Mouse (Mus musculus) frontal cortex, adult (tissue): Measurements from ENCODE around the gene Lmf2.

Source experiments
- ATAC-seq: cut with Nextera tagmentation; 2 replicates; pipeline ENCODE4 v1.9.2; 2017; ENCODE audit warnings: mild to moderate bottlenecking, moderate library complexity, mixed read lengths; ENCODE audit not compliant: low TSS enrichment

Gene Lmf2

GRCm38 (mm10) chr15:89355241-89356187, at the start of gene Lmf2, which contains the start of gene Ncaph2:
Gene Lmf2 (minus strand): TSS chr15:89355659.
Gene Ncaph2 (plus strand): TSS chr15:89355719.
- ATAC-seq = peak; percentile 91

DNA sequence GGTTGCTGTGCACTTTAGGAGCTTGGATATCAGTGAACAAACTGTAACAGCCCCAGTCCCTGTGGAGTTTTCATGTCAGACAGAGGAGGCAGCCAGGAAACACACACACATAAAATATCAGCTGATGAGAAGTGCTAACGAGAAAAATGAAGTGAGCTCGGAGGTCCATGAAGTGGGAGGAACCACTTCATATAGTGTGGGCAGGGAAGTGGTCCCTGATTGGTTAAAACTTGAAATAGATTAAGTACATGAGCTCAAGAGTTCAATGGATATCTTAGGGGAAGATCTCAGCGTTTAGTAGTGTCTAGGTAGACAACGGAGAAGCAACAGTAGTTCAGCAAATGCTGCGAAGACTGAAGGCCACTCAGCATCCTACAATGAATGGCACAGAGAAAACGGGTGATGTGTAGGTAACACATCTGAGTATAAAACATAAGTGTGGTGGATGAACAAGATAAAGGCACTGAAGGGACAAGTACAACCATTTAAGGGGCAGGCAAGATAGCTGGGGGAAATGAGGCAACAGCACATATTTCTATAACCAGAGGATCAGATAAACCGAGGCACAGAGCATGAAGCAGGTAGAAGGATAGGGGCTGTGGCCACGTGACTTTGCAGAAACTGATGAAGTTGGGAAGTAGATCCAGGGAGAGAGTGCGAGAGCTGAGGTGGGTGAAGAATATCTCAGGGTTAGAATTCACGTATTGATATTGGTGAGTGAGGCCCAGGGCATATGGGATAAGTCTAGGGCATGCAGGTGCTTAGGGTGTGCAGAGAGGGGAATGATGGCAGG, 49.6 kb upstream of the Lmf2 start:
- ATAC-seq = no peak

- no peak for ATAC-seq
These were observed 47.0 kb upstream of the Lmf2 start for GRCm38 (mm10) chr15:89402471-89402870.

GRCm38 (mm10) chr15:89399716-89400115, 44.3 kb upstream of the Lmf2 start:
- no peak for ATAC-seq

DNA sequence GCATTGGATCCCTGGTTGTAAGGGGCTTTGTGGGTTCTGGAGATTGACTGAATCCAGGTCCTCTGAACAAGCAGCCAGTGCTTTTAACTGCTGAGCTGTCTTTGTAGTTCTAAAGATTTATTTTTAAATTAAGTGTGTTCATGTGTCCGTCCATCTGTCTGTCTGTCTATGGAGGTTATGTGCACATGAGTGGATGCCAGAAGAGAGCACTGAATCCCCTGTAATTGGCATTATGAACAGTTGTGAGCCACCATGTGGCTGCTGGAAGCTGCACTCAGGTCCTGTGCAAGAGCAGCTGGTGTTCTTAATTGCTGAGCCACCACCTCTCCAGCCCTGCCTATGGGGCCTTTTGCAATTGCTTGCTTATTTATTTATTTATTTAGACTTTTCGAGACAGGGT, 42.7 kb upstream of the Lmf2 start:
- no peak for ATAC-seq

DNA sequence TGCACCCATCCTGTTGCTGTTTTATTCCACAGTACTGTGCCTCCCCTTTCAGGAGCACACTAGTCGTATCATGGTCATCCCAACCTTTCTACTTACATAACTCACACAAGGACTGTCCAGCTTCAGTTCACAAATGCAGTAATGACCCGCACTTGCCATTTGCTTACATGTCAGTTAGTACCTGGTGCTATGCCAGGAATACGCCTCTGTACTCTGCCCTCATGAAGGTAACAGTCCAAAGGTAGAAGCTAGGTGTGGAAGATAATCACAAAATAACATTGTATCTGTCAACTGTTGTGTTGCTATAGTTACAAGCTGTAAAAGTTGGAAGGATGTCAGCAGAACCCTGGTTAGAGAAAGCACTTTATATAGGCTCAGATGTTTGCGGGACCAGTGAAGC, 41.4 kb upstream of the Lmf2 start:
- ATAC-seq = no peak

DNA sequence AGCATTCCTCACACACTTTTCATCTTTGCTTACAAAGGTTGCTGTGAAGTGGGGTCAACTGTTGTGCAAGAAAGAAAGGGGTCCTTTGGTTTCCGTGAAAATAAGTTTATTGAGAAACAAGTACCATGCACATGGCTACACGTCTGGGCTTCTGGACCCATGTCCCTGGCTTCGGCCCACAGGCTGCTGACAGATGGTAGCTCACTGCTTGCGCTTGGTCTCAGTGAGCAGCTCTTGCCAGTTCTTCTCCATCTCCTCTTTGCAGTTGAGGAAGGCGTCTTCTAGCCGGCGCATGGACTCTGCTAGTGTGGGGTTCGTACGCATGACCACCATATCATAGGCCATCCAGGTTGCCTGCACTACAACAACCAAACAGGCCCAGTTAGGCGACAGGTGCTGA, 34.6 kb upstream of the Lmf2 start:
- ATAC-seq = no peak

- no peak for ATAC-seq
These were observed 31.7 kb upstream of the Lmf2 start for GRCm38 (mm10) chr15:89387127-89387526.

DNA sequence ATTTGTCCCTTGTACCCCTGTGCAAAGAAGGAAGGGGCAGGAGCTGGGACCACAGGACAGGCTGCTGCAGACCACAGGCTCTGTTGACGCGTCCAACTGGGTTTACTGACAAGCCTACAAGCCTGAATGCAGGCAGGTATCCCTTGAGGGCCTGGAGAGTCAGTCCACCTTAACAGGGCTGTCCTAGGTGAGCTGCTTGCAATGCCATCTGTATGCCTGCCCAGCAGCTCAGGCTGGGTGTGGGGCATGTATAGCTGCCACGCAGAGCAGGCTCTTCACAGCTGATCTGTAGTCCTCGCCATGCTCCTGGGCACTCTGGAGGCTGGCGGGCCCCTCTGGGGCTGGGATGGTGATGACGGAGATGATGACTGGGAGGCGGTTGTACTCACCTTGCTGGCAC, 29.2 kb upstream of the Lmf2 start, which contains the start of gene Klhdc7b:
Gene Klhdc7b, plus strand, starts transcription at position 301 of the 400 bp plus-strand sequence.
- no peak for ATAC-seq

GRCm38 (mm10) chr15:89379429-89379828, 24.0 kb upstream of the Lmf2 start:
- no peak for ATAC-seq

- peak; percentile 40 for ATAC-seq
These were observed 23.5 kb upstream of the Lmf2 start, which contains the start of gene Odf3b for GRCm38 (mm10) chr15:89378831-89379401. Gene Odf3b (minus strand): TSS chr15:89379282.

GRCm38 (mm10) chr15:89377938-89378828, 22.7 kb upstream of the Lmf2 start:
- no peak for ATAC-seq

- no peak for ATAC-seq
These were observed 21.9 kb upstream of the Lmf2 start for GRCm38 (mm10) chr15:89377362-89377761.

- ATAC-seq = no peak
These were observed 21.5 kb upstream of the Lmf2 start, which contains the start of gene Tymp for GRCm38 (mm10) chr15:89376957-89377356. Gene Tymp (minus strand): TSS chr15:89377039.

GRCm38 (mm10) chr15:89376040-89376439, 20.6 kb upstream of the Lmf2 start:
- ATAC-seq = no peak

DNA sequence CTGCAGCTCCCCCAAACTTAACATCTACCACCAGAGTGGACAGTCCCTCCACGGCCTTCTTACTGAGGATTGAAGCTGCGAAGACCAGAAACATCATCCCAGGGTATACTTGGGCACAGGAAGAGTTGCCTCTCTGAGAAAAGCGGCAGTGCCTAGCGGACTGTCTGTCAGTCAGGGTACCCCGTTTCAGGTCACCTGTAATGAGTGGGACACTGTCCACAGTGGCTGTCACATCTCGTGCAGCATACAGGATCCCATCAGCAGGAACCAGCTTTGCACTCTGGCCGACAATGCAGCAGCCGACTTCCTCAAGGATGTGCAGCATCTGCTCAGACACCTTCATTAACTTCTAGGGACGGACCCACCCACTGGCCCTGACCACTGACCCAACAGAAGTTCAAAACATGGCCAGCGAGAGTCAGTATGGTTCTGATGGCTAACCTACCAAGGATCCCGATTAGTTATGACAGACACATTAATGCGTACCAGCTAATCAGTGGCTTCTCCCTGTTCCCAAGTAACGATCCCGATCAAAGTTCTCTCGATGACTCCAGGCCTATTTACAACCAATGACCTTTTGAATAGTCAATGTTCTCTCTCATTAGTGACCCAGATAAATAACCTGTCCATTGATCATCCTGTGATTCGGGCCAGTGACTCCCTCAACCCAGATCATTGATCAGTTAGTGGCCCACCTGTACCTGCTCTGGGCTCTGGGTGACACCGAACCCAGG, 19.5 kb upstream of the Lmf2 start:
- no peak for ATAC-seq

DNA sequence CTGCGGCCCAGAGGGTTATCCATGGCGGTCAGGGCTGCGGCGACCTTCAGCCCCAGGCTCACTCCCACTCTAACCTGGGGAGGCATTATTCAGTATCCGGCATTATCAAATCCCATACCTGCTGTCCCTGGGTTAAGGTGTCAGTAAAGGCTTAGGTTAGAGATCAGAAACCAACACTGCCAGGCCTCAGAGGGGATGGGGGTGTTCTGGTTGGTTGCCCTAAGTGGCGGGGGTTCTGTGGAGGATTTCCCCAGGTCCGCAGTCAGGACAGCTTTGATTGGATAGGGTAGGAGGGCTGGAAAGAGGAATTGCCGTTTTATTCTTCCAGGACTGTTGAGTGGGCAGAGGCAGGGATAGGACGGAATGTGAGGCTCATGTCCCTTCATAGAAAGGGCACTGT, 18.9 kb upstream of the Lmf2 start:
- ATAC-seq = no peak

DNA sequence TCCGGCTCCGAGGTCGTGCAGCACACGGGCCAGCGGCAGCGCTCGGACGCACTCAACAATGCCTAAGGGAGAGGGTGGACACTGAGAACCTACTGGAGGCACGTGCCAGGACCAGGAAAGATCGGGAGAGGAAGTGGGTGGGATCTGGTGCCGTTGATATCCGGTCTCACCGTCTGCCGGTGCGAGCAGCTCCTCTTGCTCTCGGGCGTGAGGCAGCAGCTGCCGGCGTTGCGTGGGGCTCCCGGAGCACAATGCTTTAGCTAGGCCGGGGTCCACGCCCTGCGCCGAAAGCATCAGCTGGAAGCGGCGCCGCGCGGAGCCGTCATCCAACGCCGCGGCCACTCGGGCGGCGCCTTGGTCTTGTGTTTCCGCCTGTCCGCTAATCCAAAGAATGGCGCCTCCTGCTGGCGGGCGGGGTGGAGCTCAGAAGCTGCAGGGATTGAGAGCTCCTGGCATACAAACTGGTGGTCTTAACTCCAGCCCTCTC, 18.3 kb upstream of the Lmf2 start, which contains the start of gene Sco2:
Gene Sco2, minus strand, starts transcription at position 85 of the 487 bp plus-strand sequence.
- ATAC-seq = peak; percentile 66

DNA sequence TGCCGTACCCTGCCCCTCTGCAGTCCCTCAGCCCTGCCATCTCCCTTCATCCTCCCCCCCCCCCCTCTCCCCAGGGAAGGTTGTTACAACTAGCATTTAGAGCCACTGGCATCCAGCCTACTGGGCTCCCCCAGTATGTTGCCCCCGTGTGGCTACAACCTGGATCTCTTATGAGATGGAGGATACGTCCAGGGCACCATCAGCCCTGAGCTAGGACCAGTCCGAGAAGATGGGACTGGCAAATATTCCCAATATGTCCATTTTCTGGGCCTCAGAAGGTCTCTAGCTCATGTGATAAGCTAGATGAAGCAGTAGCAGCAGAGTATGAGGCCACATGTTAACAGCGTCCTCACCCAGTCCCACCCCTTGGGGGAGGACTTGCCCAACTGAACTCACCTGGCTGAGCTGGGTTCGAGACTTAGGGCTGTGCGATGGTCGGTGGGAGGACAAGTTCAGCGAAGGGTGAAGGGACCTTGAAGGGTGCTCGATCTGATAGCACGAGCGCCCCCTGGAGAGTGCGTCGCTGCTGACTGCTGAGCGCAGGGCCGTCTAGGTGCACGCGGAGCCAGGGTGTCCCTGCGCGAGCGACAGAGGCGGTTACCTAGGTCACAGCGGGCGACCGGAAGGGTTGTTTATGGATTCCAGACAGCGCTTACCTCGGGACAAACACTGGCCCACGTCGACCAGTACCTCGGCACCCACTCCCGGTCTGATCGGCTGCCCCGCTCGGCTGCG, 17.7 kb upstream of the Lmf2 start:
- ATAC-seq = peak; percentile 71
